Mouse (Mus musculus) megakaryocyte, embryonic 14.5 days (primary cell): ENCODE data around the gene Slc35c2.

Source experiments
- FLI1 ChIP-seq: IDR thresholded peaks from 2 replicates; pipeline ENCODE4 v1.6.1; 2012; ENCODE audit warnings: low read length, inconsistent platforms, mixed read lengths
- GATA1 ChIP-seq: IDR thresholded peaks from 3 replicates; pipeline ENCODE4 v1.6.1; 2012; ENCODE audit warnings: mixed read lengths, low read length, inconsistent platforms, borderline replicate concordance

- TF ChIP-seq GATA1 = no peak
- no peak for TF ChIP-seq FLI1
Observed at GRCm38 (mm10) chr2:165321981-165322735, 34.5 kb upstream of the Slc35c2 start.
